Mouse (Mus musculus): ENCODE measurements at regions not wholly inside any gene's neighbourhood (a gene's known extent, or its start where the extent isn't known, plus 50 kb on each side); places are given as distances from the start of the nearest gene placed in this dataset.

GRCm38 (mm10) chr9:113305761-113306160, 402.3 kb downstream of the Pdcd6ip start:
- H3K4me1 ChIP-seq (replicated peaks), result peaks cover 13% of the 10 kb centered on the region
- no peak overlapping the region for H3K4me3 ChIP-seq
- 37% methylated on average over 4 of the region's 4 CpGs for WGBS
- no peak for DNase-seq (ENCODE audit: low spot score)
- peak overlapping the region; percentile 40; the same call in 1 of the 2 replicates for H3K27ac ChIP-seq
- no peaks in the 10 kb centered on the region for H3K27me3 ChIP-seq (ENCODE audit: insufficient read depth, poor library complexity, severe bottlenecking)
- H3K9me3 ChIP-seq, result no peaks in the 10 kb centered on the region
- no peaks in the 10 kb centered on the region for H3K36me3 ChIP-seq

- no peaks in the 10 kb centered on the region for H3K36me3 ChIP-seq
- peaks cover 25% of the 10 kb centered on the region for H3K4me1 ChIP-seq (replicated peaks)
- H3K9me3 ChIP-seq, result no peaks in the 10 kb centered on the region
- WGBS, result 45% methylated on average over 1 of the region's 1 CpGs
- H3K27ac ChIP-seq, result no peak overlapping the region
- no peaks in the 10 kb centered on the region for H3K27me3 ChIP-seq (ENCODE audit: insufficient read depth, poor library complexity, severe bottlenecking)
- no peak for DNase-seq (ENCODE audit: low spot score)
- H3K4me3 ChIP-seq, result no peak overlapping the region
These were observed 405.6 kb downstream of the Pdcd6ip start for GRCm38 (mm10) chr9:113302429-113302828.

- Histone ChIP-seq H3K27me3 (ENCODE audit: insufficient read depth, poor library complexity, severe bottlenecking) (no peaks in the 10 kb centered on the region), H3K4me3 (no peak overlapping the region), H3K27ac (no peak overlapping the region), H3K4me1 (replicated peaks) (peaks cover 20% of the 10 kb centered on the region), H3K9me3 (no peaks in the 10 kb centered on the region), H3K36me3 (no peaks in the 10 kb centered on the region)
- WGBS, result 19% methylated on average over 2 of the region's 2 CpGs
- peak; percentile 44 for DNase-seq (ENCODE audit: low spot score)
These were observed 407.2 kb downstream of the Pdcd6ip start for GRCm38 (mm10) chr9:113300846-113301245.

- 29% methylated on average over 3 of the region's 3 CpGs for WGBS
- Histone ChIP-seq H3K4me1 (replicated peaks) (peaks cover 16% of the 10 kb centered on the region), H3K27ac (no peak overlapping the region), H3K27me3 (ENCODE audit: insufficient read depth, poor library complexity, severe bottlenecking) (no peaks in the 10 kb centered on the region), H3K9me3 (no peaks in the 10 kb centered on the region), H3K4me3 (no peak overlapping the region), H3K36me3 (no peaks in the 10 kb centered on the region)
- no peak for DNase-seq (ENCODE audit: low spot score)
These were observed 408.2 kb downstream of the Pdcd6ip start for GRCm38 (mm10) chr9:113299900-113300299.

GRCm38 (mm10) chr9:113295850-113296467, 412.1 kb downstream of the Pdcd6ip start:
- H3K27ac ChIP-seq, result no peak overlapping the region
- WGBS, result 83% methylated on average over 5 of the region's 5 CpGs
- no peaks in the 10 kb centered on the region for H3K9me3 ChIP-seq
- H3K4me1 ChIP-seq (replicated peaks), result peaks cover 12% of the 10 kb centered on the region
- H3K27me3 ChIP-seq (ENCODE audit: insufficient read depth, poor library complexity, severe bottlenecking), result no peaks in the 10 kb centered on the region
- no peaks in the 10 kb centered on the region for H3K36me3 ChIP-seq
- H3K4me3 ChIP-seq, result no peak overlapping the region
- DNase-seq (ENCODE audit: low spot score), result no peak

GRCm38 (mm10) chr9:113287397-113287796, 420.7 kb downstream of the Pdcd6ip start:
- no peak overlapping the region for H3K4me3 ChIP-seq
- H3K4me1 ChIP-seq (replicated peaks), result no peaks in the 10 kb centered on the region
- 79% methylated on average over 4 of the region's 4 CpGs for WGBS
- DNase-seq (ENCODE audit: low spot score), result no peak
- no peaks in the 10 kb centered on the region for H3K9me3 ChIP-seq
- H3K27me3 ChIP-seq (ENCODE audit: insufficient read depth, poor library complexity, severe bottlenecking), result no peaks in the 10 kb centered on the region
- H3K27ac ChIP-seq, result no peak overlapping the region
- H3K36me3 ChIP-seq, result no peaks in the 10 kb centered on the region

- no peak for DNase-seq (ENCODE audit: low spot score)
- Histone ChIP-seq H3K36me3 (no peaks in the 10 kb centered on the region), H3K27ac (no peak overlapping the region), H3K4me1 (replicated peaks) (no peaks in the 10 kb centered on the region), H3K9me3 (no peaks in the 10 kb centered on the region), H3K27me3 (ENCODE audit: insufficient read depth, poor library complexity, severe bottlenecking) (no peaks in the 10 kb centered on the region), H3K4me3 (no peak overlapping the region)
- 75% methylated on average over 1 of the region's 1 CpGs for WGBS
These were observed 424.8 kb downstream of the Pdcd6ip start for GRCm38 (mm10) chr9:113283244-113283643.

- H3K4me1 ChIP-seq (replicated peaks), result no peaks in the 10 kb centered on the region
- DNase-seq (ENCODE audit: low spot score), result no peak
- no peaks in the 10 kb centered on the region for H3K36me3 ChIP-seq
- H3K27me3 ChIP-seq (ENCODE audit: insufficient read depth, poor library complexity, severe bottlenecking), result no peaks in the 10 kb centered on the region
- 76% methylated on average over 4 of the region's 4 CpGs for WGBS
- H3K9me3 ChIP-seq, result no peaks in the 10 kb centered on the region
- no peak overlapping the region for H3K27ac ChIP-seq
- no peak overlapping the region for H3K4me3 ChIP-seq
These were observed 437.5 kb downstream of the Pdcd6ip start for GRCm38 (mm10) chr9:113270595-113270994.

GRCm38 (mm10) chr9:113267696-113268095, 440.4 kb downstream of the Pdcd6ip start:
- 84% methylated on average over 8 of the region's 8 CpGs for WGBS
- no peak for DNase-seq (ENCODE audit: low spot score)

GRCm38 (mm10) chr9:113263636-113264035, 444.4 kb downstream of the Pdcd6ip start:
- no peaks in the 10 kb centered on the region for H3K9me3 ChIP-seq
- H3K27me3 ChIP-seq (ENCODE audit: insufficient read depth, poor library complexity, severe bottlenecking), result no peaks in the 10 kb centered on the region
- no peaks in the 10 kb centered on the region for H3K4me1 ChIP-seq (replicated peaks)
- no peak for DNase-seq (ENCODE audit: low spot score)
- H3K4me3 ChIP-seq, result no peak overlapping the region
- no peaks in the 10 kb centered on the region for H3K36me3 ChIP-seq
- H3K27ac ChIP-seq, result no peak overlapping the region
- WGBS, result 88% methylated on average over 6 of the region's 6 CpGs

More at GRCm38 (mm10) chr9:113267696-113268095, 440.4 kb downstream of the Pdcd6ip start:
- Histone ChIP-seq H3K36me3 (no peaks in the 10 kb centered on the region), H3K27me3 (ENCODE audit: insufficient read depth, poor library complexity, severe bottlenecking) (no peaks in the 10 kb centered on the region), H3K4me1 (replicated peaks) (no peaks in the 10 kb centered on the region), H3K27ac (no peak overlapping the region), H3K4me3 (no peak overlapping the region), H3K9me3 (no peaks in the 10 kb centered on the region)

- Histone ChIP-seq H3K27ac (no peak overlapping the region), H3K4me3 (no peak overlapping the region), H3K27me3 (ENCODE audit: insufficient read depth, poor library complexity, severe bottlenecking) (no peaks in the 10 kb centered on the region), H3K4me1 (replicated peaks) (no peaks in the 10 kb centered on the region), H3K9me3 (0 out of 2 replicates have a peak, but pooled peaks cover 1% of the 10 kb centered on the region), H3K36me3 (no peaks in the 10 kb centered on the region)
- no peak for DNase-seq (ENCODE audit: low spot score)
- 97% methylated on average over 2 of the region's 2 CpGs for WGBS
These were observed 447.8 kb downstream of the Pdcd6ip start for GRCm38 (mm10) chr9:113260296-113260695.

- Histone ChIP-seq H3K27ac (no peak overlapping the region), H3K9me3 (0 out of 2 replicates have a peak, but pooled peaks cover 4% of the 10 kb centered on the region), H3K4me3 (no peak overlapping the region), H3K36me3 (no peaks in the 10 kb centered on the region), H3K4me1 (replicated peaks) (no peaks in the 10 kb centered on the region), H3K27me3 (ENCODE audit: insufficient read depth, poor library complexity, severe bottlenecking) (no peaks in the 10 kb centered on the region)
- no peak for DNase-seq (ENCODE audit: low spot score)
- WGBS, result 79% methylated on average over 2 of the region's 2 CpGs
These were observed 449.5 kb downstream of the Pdcd6ip start for GRCm38 (mm10) chr9:113258556-113258955.

- 76% methylated on average over 12 of the region's 12 CpGs for WGBS
- DNase-seq (ENCODE audit: low spot score), result no peak
These were observed 459.3 kb downstream of the Pdcd6ip start for GRCm38 (mm10) chr9:113248703-113249274.

More at GRCm38 (mm10) chr9:113248703-113249274, 459.3 kb downstream of the Pdcd6ip start:
- H3K4me3 ChIP-seq, result no peak overlapping the region
- H3K9me3 ChIP-seq, result no peaks in the 10 kb centered on the region
- H3K27ac ChIP-seq, result no peak overlapping the region
- H3K36me3 ChIP-seq, result no peaks in the 10 kb centered on the region
- H3K4me1 ChIP-seq (replicated peaks), result no peaks in the 10 kb centered on the region
- H3K27me3 ChIP-seq (ENCODE audit: insufficient read depth, poor library complexity, severe bottlenecking), result no peaks in the 10 kb centered on the region
